Mouse (Mus musculus): Measurements from ENCODE around the gene Mt1. TPM values are rescaled to one million over a fixed set of nuclear protein-coding genes. Genes with fewer than 3 reads are reported as not detected.
"Not testable (repeated sequence)": the region's sequence is repeated elsewhere in the genome, so short reads cannot be mapped to it uniquely, and the experiment has no call there.

Gene Mt1
- total RNA-seq (2014; fragmentation: Nextera tagmentation) (524 and 583 TPM in 2 replicates), total RNA-seq (2017) (648 and 717 TPM in 2 replicates)

DNA sequence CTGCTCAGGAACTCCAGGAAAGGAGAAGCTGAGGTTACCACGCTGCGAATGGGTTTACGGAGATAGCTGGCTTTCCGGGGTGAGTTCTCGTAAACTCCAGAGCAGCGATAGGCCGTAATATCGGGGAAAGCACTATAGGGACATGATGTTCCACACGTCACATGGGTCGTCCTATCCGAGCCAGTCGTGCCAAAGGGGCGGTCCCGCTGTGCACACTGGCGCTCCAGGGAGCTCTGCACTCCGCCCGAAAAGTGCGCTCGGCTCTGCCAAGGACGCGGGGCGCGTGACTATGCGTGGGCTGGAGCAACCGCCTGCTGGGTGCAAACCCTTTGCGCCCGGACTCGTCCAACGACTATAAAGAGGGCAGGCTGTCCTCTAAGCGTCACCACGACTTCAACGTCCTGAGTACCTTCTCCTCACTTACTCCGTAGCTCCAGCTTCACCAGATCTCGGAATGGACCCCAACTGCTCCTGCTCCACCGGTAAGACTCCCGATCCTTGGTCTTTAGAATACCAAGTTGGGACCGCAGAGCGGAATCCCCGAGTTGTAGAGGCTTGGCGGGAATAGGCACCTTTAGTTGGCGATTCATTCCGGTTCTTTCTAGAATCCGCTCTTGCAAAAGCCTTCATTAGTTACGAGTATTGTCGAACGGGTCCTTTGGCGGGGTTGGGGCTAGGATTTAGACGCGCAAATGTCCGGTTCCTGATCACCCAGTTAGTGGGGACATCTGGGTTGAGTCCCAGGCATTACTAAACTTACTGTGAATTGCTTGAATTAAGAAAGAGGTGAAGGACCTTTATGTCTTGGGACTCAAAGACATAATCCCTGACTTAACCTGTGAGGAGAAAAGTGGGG, at the start of gene Mt1:
Mt1 (plus strand) TSS at position 226 of the 856 bp plus-strand sequence.
- peak; percentile 86 for ATAC-seq (replicated peaks; ENCODE audit: low FRiP score, low TSS enrichment, poor library complexity, severe bottlenecking)

DNA sequence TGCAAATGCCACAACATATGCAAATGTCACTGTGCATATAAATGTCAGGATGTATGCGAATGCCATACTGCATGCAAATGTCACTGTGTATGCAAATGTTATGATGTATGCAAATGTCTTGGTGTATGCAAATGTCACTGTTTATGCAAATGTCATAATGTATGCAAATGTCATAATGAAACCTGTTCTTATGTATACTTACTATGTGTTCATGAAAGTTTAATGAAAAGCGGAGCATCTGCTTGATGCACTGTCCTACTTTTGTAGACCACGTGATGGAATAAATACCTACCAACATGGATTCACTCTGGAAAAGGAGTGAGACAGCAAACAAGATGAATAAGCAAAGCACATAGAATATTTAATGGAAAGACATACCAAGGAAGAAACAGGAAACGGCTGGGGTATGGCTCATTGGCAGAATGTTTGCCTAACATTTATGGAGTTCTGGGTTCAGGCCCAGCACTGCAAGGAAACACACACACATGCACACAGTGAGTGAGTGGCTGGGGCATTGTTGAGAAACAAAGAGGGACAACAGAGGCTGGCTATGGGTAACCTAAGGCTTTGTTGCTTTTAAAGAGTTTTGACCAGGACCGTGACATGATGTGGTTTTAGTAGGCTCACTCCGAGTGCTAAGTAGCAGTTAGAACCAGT, 49.6 kb upstream of the Mt1 start:
- no peak for ATAC-seq (replicated peaks; ENCODE audit: low FRiP score, low TSS enrichment, poor library complexity, severe bottlenecking)

DNA sequence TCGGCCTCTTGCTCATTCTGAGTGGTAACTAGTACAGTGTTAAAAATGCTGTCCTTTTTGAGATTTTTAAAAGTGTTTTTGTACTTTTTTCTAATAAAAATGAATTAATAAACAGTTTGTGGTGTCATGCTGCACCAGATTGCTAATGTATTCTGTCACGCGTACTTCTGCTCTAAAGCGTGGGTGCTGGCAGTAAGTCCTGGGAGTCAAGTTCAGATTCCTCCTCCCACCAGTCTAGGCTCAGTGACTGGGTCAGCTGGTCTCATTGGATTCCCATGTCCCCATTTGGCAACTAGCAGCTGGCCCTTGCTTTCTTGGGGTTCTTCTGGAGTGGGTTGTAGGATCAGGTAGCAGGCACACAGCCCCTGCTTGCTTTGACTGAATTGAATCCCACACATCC, 48.8 kb upstream of the Mt1 start:
- no peak for ATAC-seq (replicated peaks; ENCODE audit: low FRiP score, low TSS enrichment, poor library complexity, severe bottlenecking)

DNA sequence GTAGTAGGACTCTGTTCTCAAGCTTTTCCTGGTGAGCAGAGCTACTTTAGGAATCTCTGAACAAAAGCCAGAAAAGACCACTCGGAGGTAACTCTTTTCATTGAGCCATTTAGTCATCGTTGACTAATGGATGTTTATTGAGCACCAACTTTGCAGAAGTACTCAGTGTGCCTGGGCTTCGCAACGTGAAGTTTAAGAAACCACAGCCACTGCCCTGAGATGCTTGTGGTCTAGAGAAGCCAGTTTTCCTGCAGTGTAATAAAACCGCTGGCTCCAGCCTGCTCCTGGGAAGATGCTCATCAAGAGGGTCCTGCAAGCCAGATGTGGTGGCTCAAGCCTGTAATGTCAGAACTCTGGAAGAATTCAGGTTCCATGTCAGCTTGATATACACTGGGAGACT, 46.8 kb upstream of the Mt1 start:
- ATAC-seq (replicated peaks; ENCODE audit: low FRiP score, low TSS enrichment, poor library complexity, severe bottlenecking): no peak

DNA sequence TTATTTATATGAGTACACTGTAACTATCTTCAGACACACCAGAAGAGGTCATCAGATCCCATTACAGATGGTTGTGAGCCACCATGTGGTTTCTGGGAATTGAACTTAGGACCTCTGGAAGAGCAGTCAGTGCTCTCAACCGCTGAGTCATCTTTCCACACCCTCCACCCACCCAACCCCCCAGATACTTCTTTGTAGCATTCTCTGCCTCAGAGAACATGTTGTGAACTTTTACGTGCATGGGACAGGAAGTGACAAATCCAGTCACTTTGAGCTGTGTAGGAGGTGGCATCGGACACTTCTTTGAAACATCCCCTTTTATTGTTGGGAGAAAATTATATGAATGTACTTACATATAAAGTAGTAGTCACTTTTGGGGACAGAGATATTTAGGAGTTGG, 44.3 kb upstream of the Mt1 start:
- ATAC-seq (replicated peaks; ENCODE audit: low FRiP score, low TSS enrichment, poor library complexity, severe bottlenecking): not testable (repeated sequence)

DNA sequence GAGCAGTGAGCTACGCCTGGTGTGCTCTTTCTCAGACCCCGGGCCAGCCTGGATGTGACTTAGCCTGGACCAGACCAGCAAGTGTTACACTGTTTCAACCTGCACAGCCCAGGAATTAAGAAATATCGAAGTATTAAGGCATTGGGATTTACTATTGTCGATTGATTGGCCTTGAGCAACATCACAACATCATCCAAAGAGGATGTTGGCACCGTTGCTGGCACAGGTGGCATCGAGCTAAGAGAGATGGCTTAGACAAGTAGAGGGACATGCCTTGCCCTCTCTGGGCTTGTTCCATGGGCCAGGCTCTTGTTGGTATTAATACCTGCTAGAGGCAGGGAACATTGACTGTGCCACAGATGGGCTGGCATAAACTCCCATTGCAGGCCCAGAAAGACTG, 43.3 kb upstream of the Mt1 start:
- no peak for ATAC-seq (replicated peaks; ENCODE audit: low FRiP score, low TSS enrichment, poor library complexity, severe bottlenecking)

DNA sequence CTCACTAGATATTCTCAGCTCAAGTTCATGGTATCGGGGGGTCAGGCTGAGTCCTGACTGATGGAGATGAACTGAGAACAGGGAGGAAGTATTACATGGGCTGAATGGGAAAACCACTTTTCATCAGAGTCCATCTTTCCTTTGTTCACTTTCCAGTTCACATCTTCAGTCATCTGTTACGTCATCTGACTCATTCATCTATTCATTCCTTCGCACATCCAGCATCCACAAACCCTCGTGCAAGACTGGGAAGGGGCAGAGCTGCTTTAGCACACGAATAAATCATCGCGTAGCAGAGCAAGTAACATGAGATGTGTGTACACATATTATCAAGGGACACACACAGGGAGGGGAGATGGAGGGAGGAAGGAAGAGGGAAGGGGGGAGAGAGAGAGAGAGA, 42.7 kb upstream of the Mt1 start:
- no peak for ATAC-seq (replicated peaks; ENCODE audit: low FRiP score, low TSS enrichment, poor library complexity, severe bottlenecking)

DNA sequence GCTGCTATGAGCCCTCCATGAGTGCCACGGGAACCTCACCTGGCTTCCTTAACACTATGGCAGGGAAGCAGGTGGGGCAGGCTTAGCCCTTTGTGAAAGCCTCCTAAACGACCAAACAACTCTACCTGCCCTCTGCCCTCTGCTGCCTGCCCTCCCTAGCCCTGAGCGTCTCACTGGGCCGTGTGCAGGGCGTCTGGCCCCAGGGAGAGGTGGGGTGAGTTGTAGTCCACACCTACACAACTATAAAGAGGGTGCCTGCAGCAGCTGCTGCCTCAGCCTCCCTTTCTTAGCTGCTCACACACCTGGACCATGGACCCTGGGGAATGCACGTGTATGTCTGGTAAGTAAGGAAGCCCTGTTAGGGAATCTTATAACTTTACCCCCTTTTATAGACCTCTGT, 41.9 kb upstream of the Mt1 start, which contains the start of gene Mt4:
Mt4 (plus strand) TSS at position 265 of the 400 bp plus-strand sequence.
- ATAC-seq (replicated peaks; ENCODE audit: low FRiP score, low TSS enrichment, poor library complexity, severe bottlenecking): no peak

DNA sequence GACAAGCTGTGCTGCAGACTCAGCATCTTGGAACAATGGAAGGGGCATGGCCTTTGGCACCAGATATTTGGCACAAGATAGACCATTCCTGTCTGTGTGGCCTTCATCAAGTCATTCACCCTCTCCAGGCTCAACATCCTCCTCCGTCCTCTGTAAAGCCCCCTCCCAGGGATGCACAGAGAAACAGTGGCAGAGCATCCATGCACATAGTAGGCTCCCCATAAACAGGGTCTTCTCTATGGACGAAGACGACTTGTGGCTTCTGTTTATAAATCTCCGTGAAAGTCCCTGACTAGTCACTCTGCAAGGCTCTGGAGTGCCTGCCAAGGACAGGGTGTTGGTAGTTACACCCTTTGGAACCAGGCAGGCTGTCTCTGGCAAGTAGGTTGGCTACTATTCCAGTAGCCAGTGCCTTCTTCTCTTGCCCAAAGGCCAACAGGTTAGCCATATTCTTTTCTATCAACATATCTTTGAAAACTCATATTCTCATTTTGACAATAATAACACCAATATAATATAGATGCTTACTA, 38.6 kb upstream of the Mt1 start:
- no peak for ATAC-seq (replicated peaks; ENCODE audit: low FRiP score, low TSS enrichment, poor library complexity, severe bottlenecking)

DNA sequence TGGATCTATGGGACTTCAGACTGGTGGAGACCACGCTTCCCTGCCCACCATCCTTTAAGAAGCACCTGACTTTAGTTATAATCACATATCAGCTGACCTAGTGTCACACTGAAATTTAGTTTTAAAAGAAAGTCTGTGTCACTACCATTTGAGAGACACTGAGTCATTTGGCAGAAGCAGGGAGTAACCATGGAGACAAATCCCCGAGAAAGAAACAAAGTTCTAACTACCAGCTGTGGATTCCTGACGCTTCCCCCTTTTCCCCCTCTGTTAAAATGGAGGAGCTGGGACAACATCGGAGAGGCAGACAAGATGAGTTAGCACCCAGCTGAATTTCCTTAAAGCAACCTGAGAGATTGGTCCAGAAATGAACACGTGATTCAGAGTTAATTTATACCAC, 30.6 kb upstream of the Mt1 start:
- no peak for ATAC-seq (replicated peaks; ENCODE audit: low FRiP score, low TSS enrichment, poor library complexity, severe bottlenecking)

DNA sequence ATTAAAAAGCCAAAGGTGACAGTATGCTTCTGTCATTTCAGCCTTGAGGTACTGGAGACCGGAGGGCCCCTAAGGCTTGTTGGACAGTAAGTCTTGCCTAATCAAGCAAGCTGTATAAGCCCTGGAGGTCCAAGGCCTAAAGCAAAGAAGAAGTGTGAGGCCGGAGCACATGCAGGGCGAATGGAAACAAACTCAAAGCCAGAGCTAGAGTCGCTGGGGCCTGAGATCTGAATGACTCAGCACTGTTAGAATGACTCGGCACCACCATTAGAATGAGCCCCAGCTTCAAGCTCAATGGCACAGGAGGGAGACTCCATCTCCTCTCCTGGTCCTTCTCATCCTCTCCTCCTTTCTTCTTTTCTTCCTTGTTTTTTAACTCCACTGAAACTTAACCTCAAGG, 28.0 kb upstream of the Mt1 start:
- ATAC-seq (replicated peaks; ENCODE audit: low FRiP score, low TSS enrichment, poor library complexity, severe bottlenecking): no peak

DNA sequence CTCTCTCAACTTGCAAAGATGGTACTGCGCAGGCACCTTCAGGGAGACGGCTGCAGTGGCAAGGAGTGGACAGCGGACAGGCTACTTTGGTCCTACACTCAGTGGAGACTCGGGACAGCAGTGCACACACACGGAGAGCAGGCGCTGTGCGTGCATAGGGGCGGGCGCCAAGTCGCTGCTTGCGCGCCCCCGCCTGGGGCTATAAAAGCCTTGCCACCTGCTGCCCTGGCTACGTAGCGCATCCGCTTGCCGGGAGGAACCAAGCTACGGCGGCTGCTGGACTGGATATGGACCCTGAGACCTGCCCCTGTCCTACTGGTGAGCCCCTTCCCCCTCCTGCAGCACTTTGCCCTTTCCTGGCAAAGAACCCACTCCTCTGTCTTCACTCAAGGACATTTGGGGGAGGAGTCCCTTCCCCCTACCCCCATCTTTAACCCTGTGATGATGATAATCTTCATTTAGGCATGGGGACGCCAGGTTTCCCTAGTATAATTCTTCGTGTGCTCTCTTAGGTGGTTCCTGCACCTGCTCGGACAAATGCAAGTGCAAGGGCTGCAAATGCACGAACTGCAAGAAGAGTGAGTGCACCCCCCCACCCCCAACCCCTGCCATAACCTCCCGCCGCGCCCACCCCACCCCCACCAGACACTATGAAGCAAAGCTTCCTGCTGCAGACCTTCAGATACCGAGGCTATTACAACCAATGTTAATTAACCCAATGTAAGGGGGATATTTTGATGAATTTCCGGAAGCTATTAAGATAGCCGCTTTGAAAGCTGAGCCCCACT, 26.2 kb upstream of the Mt1 start, which contains the start of gene Mt3:
Mt3 (plus strand) TSS at position 95 of the 788 bp plus-strand sequence.
- ATAC-seq (replicated peaks; ENCODE audit: low FRiP score, low TSS enrichment, poor library complexity, severe bottlenecking): peak; percentile 88

DNA sequence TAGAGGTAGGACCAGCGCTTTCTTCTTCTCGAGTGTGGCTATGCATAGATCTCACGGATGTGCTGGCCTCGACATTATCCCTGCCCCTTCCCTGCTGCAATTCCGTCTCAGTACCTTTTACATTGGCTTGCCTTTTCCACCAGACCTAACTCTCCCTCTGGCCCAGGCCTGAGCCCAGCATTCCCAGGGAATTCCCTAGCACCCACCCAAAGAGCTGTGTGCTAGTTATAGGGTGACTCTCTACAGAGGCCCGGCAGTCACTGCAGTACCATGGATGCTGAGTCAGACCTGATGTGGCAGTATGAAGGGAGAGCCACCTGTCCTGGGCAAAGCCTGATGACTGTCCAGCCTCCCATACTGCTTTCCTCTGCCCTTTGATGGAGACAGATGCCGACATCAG, 25.4 kb upstream of the Mt1 start:
- ATAC-seq (replicated peaks; ENCODE audit: low FRiP score, low TSS enrichment, poor library complexity, severe bottlenecking): no peak

DNA sequence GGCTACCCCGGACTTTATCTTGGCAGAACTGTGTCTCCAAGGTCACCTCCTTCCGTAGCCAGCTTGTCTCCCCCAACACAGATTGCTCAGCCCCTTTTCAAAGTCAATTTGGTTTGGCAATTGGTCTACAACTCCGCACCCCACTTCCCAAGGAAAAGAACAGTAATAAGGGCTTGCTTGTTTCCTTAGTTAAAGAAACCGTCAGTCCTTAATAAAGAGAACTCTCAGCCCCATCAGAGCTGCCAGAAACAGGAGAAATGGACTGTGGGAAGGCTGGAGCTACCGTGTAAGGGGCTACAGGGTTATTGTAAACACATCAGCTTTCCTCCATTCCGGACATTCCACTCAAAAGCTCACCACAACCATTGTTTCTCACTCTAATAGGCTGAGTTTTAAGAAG, 24.3 kb upstream of the Mt1 start:
- ATAC-seq (replicated peaks; ENCODE audit: low FRiP score, low TSS enrichment, poor library complexity, severe bottlenecking): no peak

DNA sequence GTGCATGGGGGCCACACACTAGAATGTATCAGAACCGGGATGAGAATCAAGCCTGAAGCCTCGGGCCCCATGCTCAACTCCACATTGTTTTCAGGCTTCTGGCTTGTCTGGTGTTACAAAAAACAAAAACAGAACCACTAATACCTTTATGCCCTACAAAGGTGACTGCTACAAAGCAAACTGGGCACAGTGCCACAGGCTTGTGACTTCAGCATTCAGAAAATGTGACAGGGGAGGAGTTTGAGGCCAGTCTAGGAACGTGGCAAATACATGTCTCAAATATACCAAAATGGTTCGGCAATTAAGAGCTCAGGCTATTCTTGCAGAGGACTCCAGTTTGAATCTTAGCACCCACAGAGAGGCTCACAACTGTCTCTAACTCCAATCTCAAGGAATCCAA, 22.8 kb upstream of the Mt1 start:
- no peak for ATAC-seq (replicated peaks; ENCODE audit: low FRiP score, low TSS enrichment, poor library complexity, severe bottlenecking)

DNA sequence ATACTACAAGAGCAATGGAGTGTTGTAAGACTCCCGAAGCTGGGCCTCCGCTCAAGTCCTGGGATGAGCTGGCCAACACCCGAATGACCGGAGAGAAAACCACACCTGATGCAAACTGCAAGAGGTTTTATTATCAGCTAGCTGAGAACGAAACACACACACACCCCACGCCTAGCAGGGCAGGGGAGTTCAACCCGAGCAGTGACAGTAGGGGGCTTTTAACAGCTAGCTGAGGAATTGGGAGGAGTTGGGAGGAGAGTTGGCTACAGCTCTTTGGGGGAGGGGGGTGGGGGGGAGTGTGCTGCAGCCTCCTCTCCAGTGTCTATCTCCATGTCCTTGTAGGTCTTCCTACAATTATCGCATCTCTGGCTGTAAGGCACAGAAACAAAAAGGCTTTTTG, 13.1 kb upstream of the Mt1 start:
- not testable (repeated sequence) for ATAC-seq (replicated peaks; ENCODE audit: low FRiP score, low TSS enrichment, poor library complexity, severe bottlenecking)

DNA sequence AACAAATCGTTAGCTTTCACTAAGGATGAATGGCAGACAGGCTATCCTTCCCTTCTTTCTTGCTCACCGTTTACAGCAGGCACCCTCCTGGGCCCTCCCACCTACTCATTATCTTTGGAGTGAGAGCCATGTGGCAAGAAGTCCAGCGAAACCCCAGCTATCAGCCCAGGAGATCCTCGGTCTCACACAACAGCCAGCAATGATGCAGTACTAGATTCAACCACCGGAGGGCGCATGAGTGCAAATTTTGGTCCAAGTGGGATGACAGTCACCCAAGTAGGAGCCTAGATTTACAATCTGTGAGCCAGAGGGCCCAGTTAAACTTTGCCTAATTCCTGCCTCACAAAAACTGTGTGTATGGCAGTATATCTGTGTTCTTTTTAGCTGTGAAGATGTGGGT, 11.6 kb upstream of the Mt1 start:
- peak; percentile 56 for ATAC-seq (replicated peaks; ENCODE audit: low FRiP score, low TSS enrichment, poor library complexity, severe bottlenecking)

DNA sequence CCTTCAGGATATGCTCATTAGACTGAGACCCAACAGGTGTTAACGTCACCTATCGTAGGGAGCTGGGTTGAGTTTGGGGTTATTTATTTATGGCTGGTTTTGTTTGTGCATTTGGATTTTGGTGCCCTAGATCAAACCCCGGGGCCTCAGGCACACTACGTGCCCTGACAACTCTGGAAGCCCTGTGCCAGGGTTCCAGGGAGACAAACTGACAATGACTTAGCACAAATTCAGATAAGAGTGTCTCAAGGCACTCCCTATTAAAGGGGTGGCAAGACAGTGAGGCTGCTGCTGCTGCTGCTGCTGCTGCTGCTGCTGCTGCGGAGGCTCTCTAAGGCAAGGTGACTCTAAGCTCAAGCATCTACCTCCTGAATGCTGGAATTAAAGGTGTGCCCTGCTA, 9.3 kb upstream of the Mt1 start:
- ATAC-seq (replicated peaks; ENCODE audit: low FRiP score, low TSS enrichment, poor library complexity, severe bottlenecking): no peak

DNA sequence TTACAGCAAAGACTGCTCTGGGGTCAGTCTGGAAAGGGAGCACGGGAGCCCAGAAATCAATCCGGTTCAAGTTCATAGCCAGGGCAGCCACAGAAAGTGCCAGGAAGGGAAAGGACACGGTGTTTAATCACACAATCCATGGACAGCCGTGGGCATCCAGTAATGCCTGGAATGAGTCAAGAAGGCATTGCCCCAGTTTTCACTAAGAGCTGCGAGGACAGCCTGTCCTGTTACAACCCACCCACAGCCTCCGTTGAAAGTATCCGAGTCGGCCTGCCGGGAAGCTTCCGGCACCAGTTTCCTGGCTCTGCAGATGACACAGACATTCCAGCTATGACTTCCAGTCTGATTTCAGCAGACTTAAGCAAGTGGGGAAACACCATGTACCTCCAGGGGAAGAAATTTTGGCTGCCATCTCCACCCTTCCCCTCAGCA, 7.5 kb upstream of the Mt1 start:
- ATAC-seq (replicated peaks; ENCODE audit: low FRiP score, low TSS enrichment, poor library complexity, severe bottlenecking): no peak
